Mouse (Mus musculus) layer of hippocampus, adult 9-11 months (tissue): ENCODE data around the gene Msantd1.
A peak's percentile ranks its signal among the peaks of the same experiment; 100 is the strongest.

Experiments
- DNase-seq: peaks from one replicate; pipeline ENCODE4 v3.0.0; 2022

The Msantd1 gene

GRCm38 (mm10) chr5:34927648-34928047 lies 19.8 kb downstream of the Msantd1 start:
- DNase-seq, result no peak

GRCm38 (mm10) chr5:34930151-34930975 lies 22.6 kb downstream of the Msantd1 start:
- DNase-seq, result no peak

GRCm38 (mm10) chr5:34931091-34931490 lies 23.3 kb downstream of the Msantd1 start:
- DNase-seq, result no peak

GRCm38 (mm10) chr5:34931516-34932457 lies 24.0 kb downstream of the Msantd1 start:
- DNase-seq, result no peak

- DNase-seq, result no peak
Measured at GRCm38 (mm10) chr5:34932458-34932806, 24.6 kb downstream of the Msantd1 start.

- no peak for DNase-seq
Measured at GRCm38 (mm10) chr5:34933461-34933860, 25.6 kb downstream of the Msantd1 start.

GRCm38 (mm10) chr5:34941710-34942470 lies 34.1 kb downstream of the Msantd1 start:
- DNase-seq, result no peak

- no peak for DNase-seq
Measured at GRCm38 (mm10) chr5:34943428-34943827, 35.6 kb downstream of the Msantd1 start.

GRCm38 (mm10) chr5:34948861-34949760 lies 41.3 kb downstream of the Msantd1 start, which contains the start of gene Rgs12:
Gene Rgs12 (plus strand): TSS chr5:34949445.
- DNase-seq, result peak; percentile 59

GRCm38 (mm10) chr5:34949769-34950211 lies 42.0 kb downstream of the Msantd1 start:
- DNase-seq, result no peak

- DNase-seq, result no peak
Measured at GRCm38 (mm10) chr5:34950486-34951160, 42.8 kb downstream of the Msantd1 start.

GRCm38 (mm10) chr5:34951161-34951834 lies 43.5 kb downstream of the Msantd1 start:
- DNase-seq, result no peak

GRCm38 (mm10) chr5:34954508-34954907 lies 46.7 kb downstream of the Msantd1 start:
- DNase-seq, result no peak

- no peak for DNase-seq
Measured at GRCm38 (mm10) chr5:34955630-34956029, 47.8 kb downstream of the Msantd1 start.

GRCm38 (mm10) chr5:34956151-34956550 lies 48.3 kb downstream of the Msantd1 start:
- no peak for DNase-seq

- DNase-seq, result peak; percentile 32
Measured at GRCm38 (mm10) chr5:34957015-34957414, 49.2 kb downstream of the Msantd1 start.

GRCm38 (mm10) chr5:34960021-34960420 lies 52.2 kb downstream of the Msantd1 start:
- DNase-seq, result no peak

GRCm38 (mm10) chr5:34965531-34965930 lies 57.7 kb downstream of the Msantd1 start:
- DNase-seq, result no peak

GRCm38 (mm10) chr5:34968386-34968785 lies 60.6 kb downstream of the Msantd1 start:
- no peak for DNase-seq

- DNase-seq, result no peak
Measured at GRCm38 (mm10) chr5:34972471-34972870, 64.7 kb downstream of the Msantd1 start.
